Mouse (Mus musculus): Measurements from ENCODE around the gene Atp9a.

DNA sequence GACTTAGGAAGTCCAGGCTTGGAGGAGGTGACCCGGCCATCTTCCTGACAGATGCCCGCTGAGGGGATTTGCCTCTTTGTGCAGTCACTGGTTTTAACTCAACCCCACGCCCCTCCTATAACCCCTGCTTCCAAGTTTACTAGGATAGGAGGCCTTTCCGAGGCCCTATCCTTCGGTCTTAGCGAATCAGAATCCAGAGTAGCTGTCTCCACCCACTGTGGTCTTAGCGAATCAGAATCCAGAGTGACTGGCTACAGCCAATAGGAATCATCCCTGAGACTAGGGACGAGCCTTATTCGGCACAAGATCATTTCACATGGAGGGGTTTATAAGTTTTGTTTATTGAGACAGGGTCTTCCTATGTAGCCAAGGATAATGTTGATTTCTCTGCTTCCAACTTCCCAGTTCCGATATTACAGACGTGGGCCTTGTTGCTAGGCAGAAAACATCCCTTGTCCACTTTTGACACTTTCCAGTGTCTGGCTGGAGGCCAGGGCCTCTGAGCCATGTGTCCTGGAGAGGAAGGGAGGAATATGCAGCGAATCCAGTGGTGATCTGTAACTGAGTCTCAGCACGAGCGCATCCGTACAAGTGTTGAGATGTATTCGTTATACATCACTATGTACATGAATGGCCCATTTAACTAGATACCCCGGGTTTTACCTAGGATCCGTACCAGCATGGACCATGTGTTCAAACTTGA, 127.9 kb downstream of the Atp9a start:
- TF ChIP-seq CTCF (IDR thresholded peaks at IDR 0.05): no peak
- no peak for TF ChIP-seq EP300 (IDR thresholded peaks at IDR 0.05)
